Mouse (Mus musculus) 3134 (cell line): ENCODE results near the gene Aldh6a1.

Experiments used
- DNase-seq: peaks from one replicate; pipeline ENCODE4 v3.0.0-alpha.2; 2011; ENCODE audit warnings: low spot score; ENCODE audit not compliant: insufficient read length; ENCODE audit errors: extremely low read depth

Gene Aldh6a1

DNA sequence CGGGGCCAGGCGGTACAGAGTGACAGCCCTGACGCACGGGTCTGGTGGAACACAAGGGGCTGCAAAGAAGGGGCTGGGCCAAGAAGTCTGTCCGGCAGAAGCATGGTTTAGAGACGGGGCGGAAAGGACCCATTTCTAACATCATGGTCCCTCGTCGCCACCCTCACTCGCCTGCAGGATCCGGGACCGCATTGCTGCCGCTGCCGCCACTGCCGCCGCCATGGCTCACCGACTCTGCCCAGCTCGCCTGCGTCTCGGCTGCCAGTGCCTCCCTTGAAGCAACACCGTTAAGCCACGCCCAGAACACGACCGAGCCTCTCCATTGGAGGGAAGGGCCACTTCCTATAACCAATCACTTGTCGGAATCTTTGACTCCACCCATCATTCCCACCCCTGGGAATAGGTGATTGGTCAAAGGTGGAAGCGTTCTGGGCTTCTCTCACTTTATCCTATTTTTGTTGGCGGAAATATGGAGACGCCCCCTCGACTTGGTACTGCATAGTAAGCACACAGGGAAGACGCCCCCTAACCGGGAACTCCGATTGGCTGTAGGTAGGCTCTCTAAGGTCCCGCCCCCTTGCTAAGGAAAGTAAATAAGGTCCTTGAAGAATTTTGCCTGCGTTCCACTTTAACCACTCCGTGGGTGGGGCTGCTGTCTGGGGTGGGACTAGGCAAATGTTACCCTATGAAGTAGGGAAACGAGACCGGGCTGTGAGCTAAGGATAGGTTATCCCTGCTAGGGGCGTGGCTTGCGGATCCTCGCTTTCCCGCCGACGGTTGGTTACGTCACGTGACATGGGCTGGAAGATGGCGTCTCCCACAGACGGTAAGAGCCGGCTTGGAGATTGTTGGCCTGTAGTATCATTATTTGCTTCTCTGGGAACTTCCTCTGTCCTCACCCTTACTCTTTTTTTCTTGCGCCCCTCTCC lies at the start of gene Aldh6a1, which contains the start of gene Lin52:
Gene Aldh6a1, minus strand, starts transcription at position 287 of the 929 bp plus-strand sequence.
Gene Lin52, plus strand, starts transcription at position 705 of the 929 bp plus-strand sequence.
- peak; percentile 91 for DNase-seq

- DNase-seq, result no peak
Observed at GRCm38 (mm10) chr12:84496795-84497194, 46.0 kb upstream of the Aldh6a1 start.

DNA sequence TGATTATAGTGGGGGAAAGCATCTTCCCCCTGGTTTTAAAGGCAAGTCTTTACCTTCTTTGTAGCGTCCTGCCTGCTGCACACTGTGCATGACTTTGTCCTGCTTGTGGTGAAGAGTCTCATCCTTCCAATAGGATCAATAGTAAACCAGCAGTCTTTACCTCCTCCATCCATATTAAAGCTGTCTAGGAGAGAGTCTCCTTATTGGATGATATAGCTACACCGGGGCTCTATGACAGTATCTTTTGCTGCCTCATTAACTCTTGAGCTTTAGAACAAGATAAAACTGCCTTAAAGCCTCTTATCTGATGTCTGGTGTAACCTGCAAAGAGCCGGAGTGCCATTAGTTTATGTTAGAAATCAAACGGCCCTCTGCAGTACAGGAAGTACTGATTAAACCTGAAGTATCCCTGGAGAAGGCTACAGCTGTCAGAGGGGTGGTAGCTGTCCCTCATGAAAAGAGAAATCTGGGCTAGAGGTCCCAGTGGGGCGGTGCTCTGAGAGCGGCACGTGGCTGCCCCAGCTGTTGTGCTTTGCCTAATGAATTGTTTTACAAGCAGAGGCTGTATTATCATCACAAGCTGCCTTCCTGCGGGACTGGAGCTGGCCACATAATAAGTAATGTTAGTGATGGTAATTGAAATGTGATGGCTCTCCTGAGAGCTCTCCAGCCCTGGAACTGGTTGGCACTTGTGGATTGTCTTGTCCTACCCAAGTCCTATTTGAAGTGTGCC lies 36.7 kb upstream of the Aldh6a1 start:
- DNase-seq, result no peak

DNA sequence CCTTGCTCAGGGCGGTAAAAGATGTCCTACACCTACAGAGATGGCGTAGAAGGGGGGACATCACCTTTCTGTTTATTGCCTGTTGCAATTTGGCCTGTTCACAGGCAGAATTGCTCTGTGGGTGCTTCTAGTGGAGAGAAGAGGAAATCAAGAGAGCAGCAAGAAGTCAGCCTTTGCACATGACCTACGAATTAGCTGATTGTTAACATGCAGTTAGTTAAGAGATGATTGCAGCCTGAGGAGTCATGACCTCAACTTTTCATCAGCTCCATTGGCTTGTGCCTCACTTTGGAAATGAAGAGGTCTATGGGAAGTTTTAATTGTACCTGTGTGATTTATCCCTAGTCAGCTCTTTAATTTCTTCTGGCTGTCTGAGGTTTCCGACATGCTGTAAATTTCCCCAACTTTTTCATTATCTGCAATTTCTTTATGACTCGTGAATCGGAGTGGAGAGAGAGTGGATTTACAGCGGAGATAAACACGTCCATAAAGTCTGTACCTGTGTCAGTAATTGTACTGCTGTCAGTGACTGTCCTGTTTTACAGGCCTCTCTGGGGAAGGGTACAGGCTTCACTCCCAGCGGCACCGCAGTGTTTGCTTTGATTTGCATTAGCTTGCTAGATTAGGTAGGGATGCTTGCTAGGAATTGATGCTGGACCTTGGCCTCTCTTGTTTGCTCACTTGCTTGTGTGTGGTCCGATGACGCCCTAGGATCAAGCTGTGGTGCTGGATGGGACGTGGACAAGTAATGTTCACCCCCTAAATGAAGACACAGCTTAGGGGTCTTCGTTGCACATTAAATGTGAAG lies 32.2 kb upstream of the Aldh6a1 start:
- no peak for DNase-seq

DNA sequence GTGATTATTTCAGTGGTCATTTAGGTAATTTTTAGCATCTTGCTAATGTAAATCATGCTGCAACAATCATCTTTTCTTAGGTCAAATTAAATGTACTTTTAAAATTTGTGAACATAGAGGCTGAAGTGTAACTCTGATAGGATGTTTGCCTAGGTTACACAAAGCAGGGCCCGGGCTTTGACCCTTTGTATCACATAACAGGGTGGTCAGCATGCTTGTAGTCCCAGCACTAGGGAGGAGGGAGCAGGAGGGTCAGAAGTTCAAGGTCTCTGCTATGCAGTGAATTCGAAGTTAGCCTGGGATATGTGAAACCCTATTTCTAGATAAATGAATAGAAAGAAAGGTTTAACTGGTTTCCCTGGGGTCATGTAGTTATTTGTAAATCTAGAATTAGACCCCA lies 30.4 kb upstream of the Aldh6a1 start:
- no peak for DNase-seq

GRCm38 (mm10) chr12:84478937-84479336 lies 28.1 kb upstream of the Aldh6a1 start:
- DNase-seq, result no peak

DNA sequence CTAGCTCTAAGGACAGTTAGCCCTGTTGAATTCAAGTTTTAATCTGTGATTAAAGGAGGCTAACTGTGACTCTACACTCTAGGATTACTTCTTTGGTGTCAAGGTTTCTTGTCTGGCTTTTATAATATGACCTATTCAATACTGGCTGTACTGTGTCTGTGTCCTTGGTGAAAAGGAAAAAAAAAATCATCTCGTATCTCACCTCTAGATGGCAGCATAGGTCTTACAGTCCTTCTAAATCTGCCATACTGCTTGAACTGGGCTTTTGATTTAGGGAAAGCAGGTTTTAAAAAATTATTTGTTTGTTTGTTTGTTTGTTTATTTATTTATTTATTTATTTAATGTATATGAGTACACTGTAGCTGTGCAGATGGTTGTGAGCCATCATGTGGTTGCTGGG lies 17.9 kb upstream of the Aldh6a1 start:
- DNase-seq, result no peak

DNA sequence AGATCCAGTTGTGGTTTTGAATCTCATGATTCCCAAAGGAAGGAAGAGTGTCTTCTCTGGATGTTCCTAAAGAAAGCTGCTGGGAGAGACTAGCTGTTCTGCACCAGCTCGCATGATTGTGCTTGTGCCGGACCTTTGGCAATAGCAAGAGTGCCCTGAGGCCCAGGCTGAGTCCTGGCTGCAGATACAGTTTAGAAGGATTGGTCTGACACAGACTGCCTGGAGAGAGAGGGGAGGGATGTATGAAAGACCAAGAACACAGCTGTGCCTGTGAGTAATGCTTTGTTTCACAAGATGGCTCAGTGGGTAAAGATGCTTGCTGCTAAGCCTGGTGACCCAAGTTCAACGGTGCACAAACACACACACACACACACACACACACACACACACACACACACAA lies 12.1 kb upstream of the Aldh6a1 start:
- no peak for DNase-seq

GRCm38 (mm10) chr12:84461416-84461815 lies 10.6 kb upstream of the Aldh6a1 start:
- DNase-seq, result no peak

DNA sequence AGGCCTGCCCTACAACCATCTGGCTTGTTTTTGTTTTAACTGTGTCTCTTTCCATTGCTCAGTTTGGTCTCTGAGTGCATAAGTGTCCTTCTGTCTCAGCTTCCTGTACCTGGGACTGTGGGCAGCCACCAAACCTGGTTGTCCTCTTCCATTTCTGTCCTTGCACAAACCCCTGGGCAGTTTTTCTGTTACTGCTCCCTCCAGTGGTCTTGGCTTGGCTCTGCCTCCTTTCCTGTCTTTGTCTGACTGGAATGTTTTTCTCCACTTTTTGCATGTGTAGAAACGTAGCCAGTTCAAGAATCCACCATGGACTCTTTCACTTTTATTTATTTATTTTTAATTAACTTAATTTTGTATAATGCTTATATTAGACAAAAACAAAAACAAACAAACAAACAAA lies 9.0 kb upstream of the Aldh6a1 start:
- DNase-seq, result no peak

DNA sequence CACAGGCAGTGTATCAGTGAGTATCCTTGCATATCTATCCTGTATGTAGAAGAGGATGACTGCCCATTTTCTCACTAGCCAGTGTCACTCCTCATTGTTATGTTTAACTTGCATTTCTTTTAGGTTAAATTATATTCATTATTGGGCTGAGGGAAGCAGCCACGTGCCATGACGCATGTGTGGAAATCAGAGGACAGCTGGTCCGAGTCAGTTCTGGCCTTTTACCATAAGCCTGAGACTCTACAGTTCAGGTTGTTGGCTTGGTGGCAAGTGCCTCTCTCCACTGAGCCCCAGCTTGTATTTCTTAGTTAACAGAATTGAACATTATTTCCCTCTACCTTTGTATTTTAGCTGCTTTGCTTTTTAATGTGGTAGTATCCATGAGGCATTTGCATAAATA lies 6.1 kb upstream of the Aldh6a1 start:
- no peak for DNase-seq

DNA sequence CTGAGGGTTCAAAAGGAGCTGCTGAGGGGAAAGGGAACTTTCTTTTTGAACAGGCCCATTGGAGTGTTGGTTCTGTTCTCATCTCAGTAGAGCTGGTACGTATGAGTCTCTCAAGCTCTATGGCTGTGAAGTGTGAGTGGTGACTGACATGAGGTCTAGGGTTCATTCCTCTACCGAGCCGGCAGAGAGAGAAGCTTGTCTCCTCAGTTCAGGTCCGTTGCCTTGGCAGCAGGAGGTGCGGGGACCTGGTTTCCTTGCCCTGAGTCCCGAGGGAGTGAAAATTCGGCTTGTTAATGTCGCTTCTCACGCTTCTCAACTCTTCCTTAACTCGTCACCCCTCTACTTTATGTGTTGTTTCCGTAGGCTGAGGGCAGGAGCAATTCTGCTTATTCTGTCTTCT lies 997 bp upstream of the Aldh6a1 start:
- no peak for DNase-seq

DNA sequence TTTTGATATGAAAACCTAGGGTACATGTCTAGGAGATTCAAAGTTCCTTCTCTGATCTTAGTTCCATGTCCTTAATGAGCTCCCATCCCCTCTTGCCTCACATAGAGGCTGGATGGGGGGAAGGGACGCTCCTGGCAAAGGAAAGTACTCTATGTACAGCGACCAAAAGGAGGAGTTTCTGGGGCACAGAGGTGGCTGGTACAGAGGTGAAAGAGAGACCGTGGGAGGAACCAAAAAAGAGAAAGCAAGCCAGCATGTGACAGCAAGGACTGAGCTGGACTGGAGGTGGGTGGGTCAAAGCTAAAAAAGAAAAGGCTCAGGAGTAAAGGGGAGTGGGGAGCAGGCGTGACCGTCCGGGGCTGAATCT lies 470 bp downstream of the Aldh6a1 start:
- DNase-seq, result no peak

- no peak for DNase-seq
Observed at GRCm38 (mm10) chr12:84449887-84450286, 917 bp downstream of the Aldh6a1 start.

DNA sequence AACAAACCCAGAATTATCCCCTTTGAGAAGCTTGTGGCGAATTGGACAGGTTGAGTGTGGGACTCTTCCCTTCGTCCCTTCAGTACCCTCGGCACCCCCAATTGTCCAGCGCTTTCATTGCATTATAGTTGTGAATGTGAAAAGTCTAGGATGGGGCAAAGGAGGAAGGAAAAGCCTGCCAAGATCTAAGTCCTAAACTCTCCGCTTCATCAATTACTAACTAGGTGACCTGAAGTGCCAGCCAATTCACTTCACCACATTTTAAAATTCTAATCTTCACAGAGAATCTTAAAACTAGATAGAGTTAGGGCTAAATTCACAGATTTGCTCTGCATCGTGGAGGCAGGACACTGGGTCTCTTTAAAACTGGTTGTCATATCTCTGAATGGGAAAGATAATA lies 2.6 kb downstream of the Aldh6a1 start:
- no peak for DNase-seq

DNA sequence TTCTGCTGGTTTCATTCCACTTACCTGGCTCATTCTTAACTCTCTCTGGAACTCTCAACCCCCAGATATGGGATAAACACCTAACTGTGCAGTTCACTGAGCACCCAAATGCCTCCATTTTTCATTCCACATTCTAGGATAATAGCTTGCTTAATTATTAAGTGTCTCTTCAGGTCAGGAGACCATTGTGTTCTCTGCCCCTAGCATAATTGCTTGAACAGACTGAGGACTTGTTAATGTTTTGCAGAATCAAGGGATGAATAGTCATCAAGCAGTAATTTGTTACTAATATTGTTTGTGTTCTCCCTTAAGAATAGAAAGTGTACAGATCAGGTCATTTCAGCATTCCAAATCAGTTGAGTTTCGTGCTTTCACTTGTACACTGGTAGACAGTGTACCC lies 3.4 kb downstream of the Aldh6a1 start:
- no peak for DNase-seq

DNA sequence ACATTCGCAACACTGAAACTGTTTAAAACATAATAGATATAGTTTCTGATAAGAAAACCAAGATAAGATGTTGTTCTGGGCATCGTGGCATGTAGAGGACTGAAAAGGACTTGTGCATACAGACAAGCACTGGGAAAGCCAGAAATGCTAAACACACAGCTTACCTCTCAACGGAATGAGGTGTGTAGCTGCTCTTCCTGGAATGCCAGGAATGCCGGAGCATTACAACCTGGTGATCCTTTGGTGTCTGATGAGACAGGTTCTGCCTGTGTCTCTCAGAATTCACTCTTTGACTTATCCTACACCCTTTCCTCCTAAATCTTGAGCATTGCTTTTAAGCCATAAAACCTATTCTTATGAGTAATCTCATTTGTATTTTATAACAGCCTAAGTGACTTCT lies 8.3 kb downstream of the Aldh6a1 start:
- DNase-seq, result no peak

GRCm38 (mm10) chr12:84438697-84439096 lies 12.1 kb downstream of the Aldh6a1 start:
- DNase-seq, result no peak

- DNase-seq, result no peak
Observed at GRCm38 (mm10) chr12:84429825-84430224, 21.0 kb downstream of the Aldh6a1 start.

- DNase-seq, result no peak
Observed at GRCm38 (mm10) chr12:84423990-84424389, 26.8 kb downstream of the Aldh6a1 start.

DNA sequence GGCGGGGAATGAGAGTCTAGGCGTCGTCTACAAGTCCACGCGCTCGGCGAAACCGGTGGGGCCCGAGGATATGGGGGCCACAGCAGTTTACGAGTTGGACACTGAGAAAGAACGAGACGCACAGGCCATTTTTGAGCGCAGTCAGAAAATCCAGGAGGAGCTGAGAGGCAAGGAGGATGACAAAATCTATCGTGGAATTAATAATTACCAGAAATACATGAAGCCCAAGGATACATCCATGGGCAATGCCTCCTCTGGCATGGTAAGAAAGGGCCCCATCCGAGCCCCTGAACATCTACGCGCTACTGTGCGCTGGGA lies 33.2 kb downstream of the Aldh6a1 start:
- DNase-seq, result no peak
